Mouse (Mus musculus) E14TG2a.4 (cell line): ENCODE measurements around the gene Btf3l4.

ENCODE experiments used
- H3K27me3 ChIP-seq: 2 replicates; pipeline ENCODE4 v1.6.1; 2014; ENCODE audit warnings: low read length, control low read depth; ENCODE audit not compliant: insufficient read depth
- H3K36me3 ChIP-seq: 2 replicates; pipeline ENCODE4 v1.6.1; 2014; ENCODE audit warnings: low read length, control low read depth; ENCODE audit not compliant: insufficient read depth
- H3K4me1 ChIP-seq: replicated peaks from 2 replicates; pipeline ENCODE4 v1.6.1; 2014; ENCODE audit warnings: low read depth, low read length, control low read depth
- H3K4me3 ChIP-seq: replicated peaks from 2 replicates; pipeline ENCODE4 v1.5.1; 2014; ENCODE audit warnings: mild to moderate bottlenecking, low read length
- H3K9me3 ChIP-seq: 2 replicates; pipeline ENCODE4 v1.6.1; 2014; ENCODE audit warnings: low read length, control low read depth
- CTCF ChIP-seq: conservative IDR thresholded peaks from 2 replicates; pipeline ENCODE4 v1.5.1; 2014; ENCODE audit warnings: low read length
- NANOG ChIP-seq: IDR thresholded peaks from 2 replicates; pipeline ENCODE4 v1.6.1; 2014; ENCODE audit warnings: borderline replicate concordance, low read length, mixed read lengths
- POU5F1 ChIP-seq: IDR thresholded peaks from 2 replicates; pipeline ENCODE4 v1.6.1; 2014; ENCODE audit warnings: low read length, borderline replicate concordance

The Btf3l4 gene

DNA sequence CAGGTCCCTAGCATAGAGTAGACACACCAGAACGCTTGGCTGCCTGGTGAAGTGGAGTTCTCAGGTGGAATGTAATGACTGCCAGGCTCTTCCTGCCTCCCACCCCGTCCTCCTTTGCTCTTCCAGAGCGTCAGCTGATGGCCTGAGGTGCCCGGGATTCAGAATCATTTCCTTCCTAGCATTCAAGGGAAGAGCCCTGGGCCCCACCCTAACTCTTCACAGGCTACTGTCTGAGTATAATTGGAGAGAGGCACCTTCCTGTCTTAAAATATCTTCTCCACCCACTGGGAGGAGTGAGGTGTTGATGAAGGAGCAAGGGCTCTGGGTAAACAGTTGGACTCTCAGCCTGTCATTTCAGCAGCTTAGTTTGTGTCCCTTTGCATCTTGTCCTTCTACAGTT is 36.7 kb downstream of the Btf3l4 start:
- Histone ChIP-seq H3K36me3 (no peaks in the 10 kb centered on the region), H3K4me3 (no peak overlapping the region), H3K4me1 (peaks cover 20% of the 10 kb centered on the region), H3K9me3 (no peaks in the 10 kb centered on the region), H3K27me3 (no peaks in the 10 kb centered on the region)
- TF ChIP-seq CTCF = no peak

DNA sequence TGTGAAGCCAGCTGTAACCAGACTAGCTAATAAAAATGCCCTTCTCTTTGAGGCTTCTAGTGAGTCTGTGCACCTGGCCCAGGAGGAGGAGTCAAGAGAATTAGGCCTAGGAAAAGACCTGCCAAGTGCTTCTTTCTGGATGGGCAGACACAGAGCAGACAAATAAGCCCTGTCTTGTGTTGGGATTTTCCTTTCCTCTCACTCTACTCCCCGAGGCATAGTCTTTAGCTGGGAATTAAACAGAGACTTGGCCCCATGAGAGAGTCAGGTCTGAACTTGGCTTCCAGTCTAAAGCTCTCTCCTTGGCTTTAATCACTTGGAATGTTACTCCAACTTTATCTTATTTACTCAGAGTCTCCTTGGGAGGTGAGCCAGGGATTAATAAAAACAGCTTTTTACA is 39.5 kb downstream of the Btf3l4 start:
- H3K4me1 ChIP-seq = peaks cover 8% of the 10 kb centered on the region
- H3K4me3 ChIP-seq = no peak overlapping the region
- TF ChIP-seq NANOG (no peak), POU5F1 (no peak), CTCF (no peak)
- no peaks in the 10 kb centered on the region for H3K36me3 ChIP-seq
- no peaks in the 10 kb centered on the region for H3K9me3 ChIP-seq
- no peaks in the 10 kb centered on the region for H3K27me3 ChIP-seq

- Histone ChIP-seq H3K9me3 (no peaks in the 10 kb centered on the region), H3K27me3 (no peaks in the 10 kb centered on the region), H3K4me3 (no peak overlapping the region), H3K4me1 (no peaks in the 10 kb centered on the region), H3K36me3 (no peaks in the 10 kb centered on the region)
- TF ChIP-seq NANOG (no peak), CTCF (no peak), POU5F1 (no peak)
These were observed 42.9 kb downstream of the Btf3l4 start for GRCm38 (mm10) chr4:108790507-108790906.

GRCm38 (mm10) chr4:108789258-108789936 is 44.0 kb downstream of the Btf3l4 start:
- Histone ChIP-seq H3K27me3 (no peaks in the 10 kb centered on the region), H3K9me3 (no peaks in the 10 kb centered on the region), H3K4me3 (no peak overlapping the region), H3K36me3 (no peaks in the 10 kb centered on the region), H3K4me1 (no peaks in the 10 kb centered on the region)
- TF ChIP-seq POU5F1 (no peak), NANOG (no peak), CTCF (no peak)

- TF ChIP-seq POU5F1 = no peak
- no peak for TF ChIP-seq NANOG
- no peak for TF ChIP-seq CTCF
- H3K9me3 ChIP-seq = no peaks in the 10 kb centered on the region
- peaks cover 27% of the 10 kb centered on the region for H3K27me3 ChIP-seq
- H3K4me3 ChIP-seq = no peak overlapping the region
- peaks cover 6% of the 10 kb centered on the region for H3K4me1 ChIP-seq
- no peaks in the 10 kb centered on the region for H3K36me3 ChIP-seq
These were observed 50.9 kb downstream of the Btf3l4 start for GRCm38 (mm10) chr4:108782421-108783085.

GRCm38 (mm10) chr4:108781596-108781995 is 51.8 kb downstream of the Btf3l4 start:
- H3K4me3 ChIP-seq = no peak overlapping the region
- peaks cover 6% of the 10 kb centered on the region for H3K4me1 ChIP-seq
- no peak for TF ChIP-seq NANOG
- no peak for TF ChIP-seq CTCF
- TF ChIP-seq POU5F1 = no peak
- no peaks in the 10 kb centered on the region for H3K9me3 ChIP-seq
- no peaks in the 10 kb centered on the region for H3K36me3 ChIP-seq
- H3K27me3 ChIP-seq = peaks cover 27% of the 10 kb centered on the region

- Histone ChIP-seq H3K27me3 (peaks cover 27% of the 10 kb centered on the region), H3K4me1 (peaks cover 6% of the 10 kb centered on the region), H3K9me3 (no peaks in the 10 kb centered on the region), H3K36me3 (no peaks in the 10 kb centered on the region), H3K4me3 (peak overlapping the region; percentile 94)
- no peak for TF ChIP-seq POU5F1
- no peak for TF ChIP-seq CTCF
- TF ChIP-seq NANOG = no peak
These were observed 52.6 kb downstream of the Btf3l4 start for GRCm38 (mm10) chr4:108780864-108781205.

DNA sequence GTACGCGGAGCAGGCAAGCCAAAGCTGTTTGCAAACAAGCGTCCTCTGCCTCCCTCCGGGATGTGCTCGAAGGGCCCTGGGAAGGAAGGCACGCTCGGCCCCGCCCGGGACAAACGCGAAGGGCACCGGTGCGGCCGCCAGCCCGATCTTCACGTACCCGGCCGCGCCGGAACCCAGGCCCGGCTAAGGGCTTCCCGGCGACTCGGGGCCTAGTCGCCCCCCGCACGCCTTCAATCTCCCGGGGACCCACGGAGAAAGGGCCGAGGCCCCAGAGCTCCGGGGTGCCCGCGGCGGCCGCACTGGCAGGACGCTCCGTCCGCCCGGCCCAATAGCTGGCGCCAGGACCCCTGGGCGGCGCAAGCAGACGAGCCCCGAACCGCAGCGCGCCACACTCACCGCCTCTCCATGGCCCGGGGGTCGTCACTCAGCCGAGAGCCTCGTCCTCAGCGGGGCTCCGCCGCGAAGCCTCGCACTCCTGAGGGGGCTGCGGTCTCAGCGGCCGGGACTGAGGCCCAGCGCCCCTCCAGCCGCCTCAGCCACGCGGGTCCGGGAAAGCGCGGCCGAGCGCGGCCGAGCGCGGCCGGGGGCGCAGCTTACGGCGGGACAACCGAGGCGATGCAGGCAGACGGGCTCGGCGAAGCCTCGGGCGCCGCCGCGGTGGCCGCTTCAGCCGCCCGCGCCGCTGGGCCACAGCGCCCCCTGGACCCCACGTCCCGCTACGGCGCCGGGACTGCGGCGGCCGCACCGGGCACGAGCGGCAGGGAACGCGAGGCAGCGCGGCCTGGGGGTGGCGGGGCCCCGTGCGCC is 53.2 kb downstream of the Btf3l4 start, which contains the start of gene Zfyve9:
TSS of gene Zfyve9 (minus strand) at position 742 of the 807 bp plus-strand sequence.
- no peaks in the 10 kb centered on the region for H3K9me3 ChIP-seq
- H3K4me3 ChIP-seq = peak within 1 kb of the TSS; percentile 94
- H3K4me1 ChIP-seq = peaks cover 6% of the 10 kb centered on the region
- H3K27me3 ChIP-seq = peaks cover 27% of the 10 kb centered on the region
- H3K36me3 ChIP-seq = no peaks in the 10 kb centered on the region
- TF ChIP-seq CTCF (no peak), POU5F1 (no peak), NANOG (no peak)

- peaks cover 27% of the 10 kb centered on the region for H3K27me3 ChIP-seq
- peak overlapping the region; percentile 94 for H3K4me3 ChIP-seq
- H3K4me1 ChIP-seq = peaks cover 6% of the 10 kb centered on the region
- TF ChIP-seq CTCF (no peak), NANOG (no peak), POU5F1 (no peak)
- H3K36me3 ChIP-seq = no peaks in the 10 kb centered on the region
- no peaks in the 10 kb centered on the region for H3K9me3 ChIP-seq
These were observed 53.7 kb downstream of the Btf3l4 start for GRCm38 (mm10) chr4:108779763-108780056.
